Mouse (Mus musculus): ENCODE results near the gene Gm9887. TPM values are rescaled to one million over a fixed set of nuclear protein-coding genes. Genes with fewer than 3 reads are reported as not detected.

Gene Gm9887
- polyA plus RNA-seq, 1 experiment from 2014 or later = 2.4 TPM

GRCm38 (mm10) chr12:69332147-69332546 is 40.1 kb downstream of the Gm9887 start:
- TF ChIP-seq CTCF (IDR thresholded peaks at IDR 0.05; ENCODE audit: low read depth) (no peak), EP300 (optimal IDR thresholded peaks at IDR 0.05) (no peak)
- WGBS = 92% methylated on average over 1 of the region's 1 CpGs

GRCm38 (mm10) chr12:69331187-69331586 is 41.1 kb downstream of the Gm9887 start:
- Histone ChIP-seq H3K9me3 (ENCODE audit: control insufficient read depth, low read length) (no peaks in the 10 kb centered on the region), H3K9ac (ENCODE audit: low read length) (no peak overlapping the region), H3K36me3 (ENCODE audit: control insufficient read depth, insufficient read depth, low read length) (no peaks in the 10 kb centered on the region), H3K27ac (replicated peaks) (no peak overlapping the region), H3K4me2 (replicated peaks; ENCODE audit: low read depth) (no peak overlapping the region), H3K4me3 (ENCODE audit: low read depth, low read length) (no peak overlapping the region), H3K27me3 (ENCODE audit: control insufficient read depth, insufficient read depth, low read length) (no peaks in the 10 kb centered on the region), H3K4me1 (replicated peaks; ENCODE audit: control insufficient read depth, insufficient read depth) (no peaks in the 10 kb centered on the region)
- TF ChIP-seq EP300 (optimal IDR thresholded peaks at IDR 0.05) = no peak
- no peak for TF ChIP-seq CTCF (IDR thresholded peaks at IDR 0.05; ENCODE audit: low read depth)
- WGBS = 85% methylated on average over 3 of the region's 3 CpGs
- no peak for ATAC-seq (ENCODE audit: low FRiP score, low TSS enrichment)
- DNase-seq (ENCODE audit: low spot score) = no peak

More at GRCm38 (mm10) chr12:69332147-69332546, 40.1 kb downstream of the Gm9887 start:
- Histone ChIP-seq H3K4me1 (replicated peaks; ENCODE audit: control insufficient read depth, insufficient read depth) (no peaks in the 10 kb centered on the region), H3K9ac (ENCODE audit: low read length) (no peak overlapping the region), H3K36me3 (ENCODE audit: control insufficient read depth, insufficient read depth, low read length) (no peaks in the 10 kb centered on the region), H3K27ac (replicated peaks) (no peak overlapping the region), H3K4me3 (ENCODE audit: low read depth, low read length) (no peak overlapping the region), H3K27me3 (ENCODE audit: control insufficient read depth, insufficient read depth, low read length) (no peaks in the 10 kb centered on the region), H3K4me2 (replicated peaks; ENCODE audit: low read depth) (no peak overlapping the region), H3K9me3 (ENCODE audit: control insufficient read depth, low read length) (no peaks in the 10 kb centered on the region)
- DNase-seq (ENCODE audit: low spot score) (no peak), ATAC-seq (ENCODE audit: low FRiP score, low TSS enrichment) (no peak)

Small RNAs within 50 kb of the gene (microRNA-seq; reads per million reads assigned to microRNA genes)
- gene Gm47299 (not detected), gene Gm47305 (not detected)

Other genes starting within 250 kb of the Gm9887 start
- 1,988 and 2,229 TPM in 2 replicates for gene Rps29, start 213.3 kb downstream of the Gm9887 start, polyA plus RNA-seq (2015; fragmentation: Nextera tagmentation; extraction: Ambion mirVana)
- gene Lrr1, start 203.6 kb downstream of the Gm9887 start, polyA plus RNA-seq (2015; fragmentation: Nextera tagmentation; extraction: Ambion mirVana) = 4.3 and 5.2 TPM in 2 replicates
- 843 and 974 TPM in 2 replicates for gene Rpl36al, start 188.4 kb downstream of the Gm9887 start, polyA plus RNA-seq (2015; fragmentation: Nextera tagmentation; extraction: Ambion mirVana)
- 52.3 and 54.4 TPM in 2 replicates for gene Mgat2, start 188.3 kb downstream of the Gm9887 start, polyA plus RNA-seq (2015; fragmentation: Nextera tagmentation; extraction: Ambion mirVana)
- gene Gm49383, start 175.4 kb downstream of the Gm9887 start, polyA plus RNA-seq (2015; fragmentation: Nextera tagmentation; extraction: Ambion mirVana) = 6.9 and 10.3 TPM in 2 replicates
- 4.0 and 5.2 TPM in 2 replicates for gene Dnaaf2, start 174.0 kb downstream of the Gm9887 start, polyA plus RNA-seq (2015; fragmentation: Nextera tagmentation; extraction: Ambion mirVana)
- gene Gm49384, start 168.2 kb downstream of the Gm9887 start, polyA plus RNA-seq (2015; fragmentation: Nextera tagmentation; extraction: Ambion mirVana) = 8.2 and 8.7 TPM in 2 replicates
- 8.0 and 9.0 TPM in 2 replicates for gene Pole2, start 144.3 kb downstream of the Gm9887 start, polyA plus RNA-seq (2015; fragmentation: Nextera tagmentation; extraction: Ambion mirVana)
- gene Klhdc1, start 131.3 kb downstream of the Gm9887 start, polyA plus RNA-seq (2015; fragmentation: Nextera tagmentation; extraction: Ambion mirVana) = 20.2 and 20.4 TPM in 2 replicates
- gene Klhdc2, start 75.8 kb downstream of the Gm9887 start, polyA plus RNA-seq (2015; fragmentation: Nextera tagmentation; extraction: Ambion mirVana) = 60.6 and 61.6 TPM in 2 replicates
- gene Nemf, start 15.3 kb downstream of the Gm9887 start, polyA plus RNA-seq (2015; fragmentation: Nextera tagmentation; extraction: Ambion mirVana) = 46.5 and 50.0 TPM in 2 replicates
- gene Arf6, start 308 bp downstream of the Gm9887 start, polyA plus RNA-seq (2015; fragmentation: Nextera tagmentation; extraction: Ambion mirVana) = 97.8 and 116 TPM in 2 replicates
- gene Vcpkmt, start 210.6 kb upstream of the Gm9887 start, polyA plus RNA-seq (2015; fragmentation: Nextera tagmentation; extraction: Ambion mirVana) = 24.4 and 24.7 TPM in 2 replicates

All from stomach, postnatal 0 days (tissue).